Mouse (Mus musculus): ENCODE measurements around the gene Il1b. TPM values are rescaled to one million over a fixed set of nuclear protein-coding genes. Genes with fewer than 3 reads are reported as not detected.
A peak's percentile ranks its signal among the peaks of the same experiment; 100 is the strongest.

Il1b gene
- total and polyA plus RNA-seq, 3 experiments = 0.12 to 0.26 TPM; not detected in 1

GRCm38 (mm10) chr2:129383512-129384271 lies 12.8 kb upstream of the Il1b start:
- TF ChIP-seq MEF2A (IDR thresholded peaks at IDR 0.05; ENCODE audit: extremely low read depth, insufficient replicate concordance, low read depth, low read length, poor library complexity, severe bottlenecking) = no peak
- TF ChIP-seq GATA1 (IDR thresholded peaks at IDR 0.05; ENCODE audit: low read depth, low read length) = peak; percentile 61
- peak in 1 of 2 experiments; percentile 22; a peak in 1 of 4 replicates for TF ChIP-seq EP300 (IDR thresholded peaks at IDR 0.05; ENCODE audit: low read depth in 1 of 2, low read length in 2 of 2)
- peaks cover 0 to 6% of the 10 kb centered on the region in 2 experiments; a peak in 2 of 4 replicates for H3K36me3 ChIP-seq (ENCODE audit: control insufficient read depth in 1 of 2, insufficient read depth in 2 of 2, low read length in 2 of 2)
- H3K9ac ChIP-seq (ENCODE audit: control insufficient read depth, low read depth, low read length, poor library complexity, severe bottlenecking) = no peak overlapping the region
- no peak overlapping the region for H3K4me3 ChIP-seq (ENCODE audit: control insufficient read depth in 1 of 2, insufficient read depth in 1 of 2, low read depth in 2 of 2, low read length in 2 of 2)
- no peaks in the 10 kb centered on the region for H3K79me2 ChIP-seq (ENCODE audit: control insufficient read depth, insufficient read depth, low read length, poor library complexity)
- H3K27ac ChIP-seq (ENCODE audit: control insufficient read depth, low read depth, low read length) = no peak overlapping the region
- H3K27me3 ChIP-seq (ENCODE audit: control insufficient read depth in 1 of 2, insufficient read depth in 2 of 2, low read length in 2 of 2) = no peaks in the 10 kb centered on the region
- peak; percentile 50 for DNase-seq (ENCODE audit: low read depth, low spot score)
- no peaks in the 10 kb centered on the region for H3K9me3 ChIP-seq (replicated peaks; ENCODE audit: insufficient read depth, low read length)
- H3K4me1 ChIP-seq (ENCODE audit: control insufficient read depth in 1 of 2, insufficient read depth in 2 of 2, low read length in 2 of 2) = peaks cover 0 to 18% of the 10 kb centered on the region in 2 experiments; a peak in 2 of 4 replicates

GRCm38 (mm10) chr2:129380746-129381474 lies 10.0 kb upstream of the Il1b start:
- Histone ChIP-seq H3K27me3 (ENCODE audit: control insufficient read depth in 1 of 2, insufficient read depth in 2 of 2, low read length in 2 of 2) (no peaks in the 10 kb centered on the region), H3K9me3 (replicated peaks; ENCODE audit: insufficient read depth, low read length) (no peaks in the 10 kb centered on the region), H3K27ac (ENCODE audit: control insufficient read depth, low read depth, low read length) (no peak overlapping the region), H3K79me2 (ENCODE audit: control insufficient read depth, insufficient read depth, low read length, poor library complexity) (no peaks in the 10 kb centered on the region), H3K9ac (ENCODE audit: control insufficient read depth, low read depth, low read length, poor library complexity, severe bottlenecking) (no peak overlapping the region), H3K4me1 (ENCODE audit: control insufficient read depth in 1 of 2, insufficient read depth in 2 of 2, low read length in 2 of 2) (peaks cover 0 to 18% of the 10 kb centered on the region in 2 experiments; a peak in 2 of 4 replicates), H3K36me3 (ENCODE audit: control insufficient read depth in 1 of 2, insufficient read depth in 2 of 2, low read length in 2 of 2) (peaks cover 0 to 6% of the 10 kb centered on the region in 2 experiments; a peak in 2 of 4 replicates), H3K4me3 (ENCODE audit: control insufficient read depth in 1 of 2, insufficient read depth in 1 of 2, low read depth in 2 of 2, low read length in 2 of 2) (no peak overlapping the region)
- no peak for DNase-seq (ENCODE audit: low read depth, low spot score)
- TF ChIP-seq TCF12 (IDR thresholded peaks at IDR 0.05; ENCODE audit: low read depth, low read length) (no peak), EP300 (IDR thresholded peaks at IDR 0.05; ENCODE audit: low read depth in 1 of 2, low read length in 2 of 2) (no peak), CHD2 (IDR thresholded peaks at IDR 0.05; ENCODE audit: low read length) (no peak), ZNF384 (IDR thresholded peaks at IDR 0.05; ENCODE audit: low read depth, low read length) (no peak), MAFK (IDR thresholded peaks at IDR 0.05; ENCODE audit: borderline replicate concordance, low read depth, low read length) (no peak), NELFE (IDR thresholded peaks at IDR 0.05; ENCODE audit: low read depth, low read length) (no peak), ELF1 (IDR thresholded peaks at IDR 0.05; ENCODE audit: low read depth, low read length) (no peak), POLR2A (IDR thresholded peaks at IDR 0.05; ENCODE audit: control insufficient read depth in 1 of 2, insufficient read depth in 1 of 2, low read depth in 1 of 2, low read length in 2 of 2, poor library complexity in 1 of 2) (no peak)

- no peak overlapping the region for H3K27ac ChIP-seq (ENCODE audit: control insufficient read depth, low read depth, low read length)
- H3K4me1 ChIP-seq (ENCODE audit: control insufficient read depth in 1 of 2, insufficient read depth in 2 of 2, low read length in 2 of 2) = peaks cover 0 to 15% of the 10 kb centered on the region in 2 experiments; a peak in 2 of 4 replicates
- no peak overlapping the region for H3K9ac ChIP-seq (ENCODE audit: control insufficient read depth, low read depth, low read length, poor library complexity, severe bottlenecking)
- no peak overlapping the region for H3K4me3 ChIP-seq (ENCODE audit: control insufficient read depth in 1 of 2, insufficient read depth in 1 of 2, low read depth in 2 of 2, low read length in 2 of 2)
- TF ChIP-seq ZNF384 (IDR thresholded peaks at IDR 0.05; ENCODE audit: low read depth, low read length) (no peak), MYB (IDR thresholded peaks at IDR 0.05; ENCODE audit: low read depth, low read length) (no peak), ZC3H11A (IDR thresholded peaks at IDR 0.05; ENCODE audit: low read depth, low read length) (no peak), SMC3 (IDR thresholded peaks at IDR 0.05; ENCODE audit: low read depth, low read length) (no peak), MAZ (IDR thresholded peaks at IDR 0.05; ENCODE audit: low read depth, low read length) (no peak), ZKSCAN1 (IDR thresholded peaks at IDR 0.05; ENCODE audit: low read depth, low read length) (no peak)
- no peaks in the 10 kb centered on the region for H3K9me3 ChIP-seq (replicated peaks; ENCODE audit: insufficient read depth, low read length)
- no peak for DNase-seq (ENCODE audit: low read depth, low spot score)
- H3K27me3 ChIP-seq (ENCODE audit: control insufficient read depth in 1 of 2, insufficient read depth in 2 of 2, low read length in 2 of 2) = no peaks in the 10 kb centered on the region
- peaks cover 0 to 6% of the 10 kb centered on the region in 2 experiments; a peak in 2 of 4 replicates for H3K36me3 ChIP-seq (ENCODE audit: control insufficient read depth in 1 of 2, insufficient read depth in 2 of 2, low read length in 2 of 2)
- H3K79me2 ChIP-seq (ENCODE audit: control insufficient read depth, insufficient read depth, low read length, poor library complexity) = no peaks in the 10 kb centered on the region
Measured at GRCm38 (mm10) chr2:129380211-129380610, 9.3 kb upstream of the Il1b start.

Data from MEL (cell line).